Mouse (Mus musculus) E14TG2a.4 (cell line): ENCODE data around the gene Plcb3.

Experiments
- CTCF ChIP-seq: conservative IDR thresholded peaks from 2 replicates; pipeline ENCODE4 v1.5.1; 2014; ENCODE audit warnings: low read length
- NANOG ChIP-seq: IDR thresholded peaks from 2 replicates; pipeline ENCODE4 v1.6.1; 2014; ENCODE audit warnings: borderline replicate concordance, low read length, mixed read lengths

GRCm38 (mm10) chr19:6943709-6944108 is 32.6 kb downstream of the Plcb3 start:
- TF ChIP-seq CTCF (no peak), NANOG (no peak)
